Mouse (Mus musculus) forebrain, embryonic 15.5 days (tissue): Measurements from ENCODE around the gene Gm4871. TPM values are rescaled to one million over a fixed set of nuclear protein-coding genes. Genes with fewer than 3 reads are reported as not detected.
A peak's percentile ranks its signal among the peaks of the same experiment; 100 is the strongest.

Source experiments
- ATAC-seq: fragments of 200-750 bp; cut with Nextera tagmentation; replicated peaks from 2 replicates; pipeline ENCODE4 v1.8.0; 2017; ENCODE audit warnings: mild to moderate bottlenecking, moderate TSS enrichment, moderate library complexity
- H3K27ac ChIP-seq: fragments of 300-500 bp; sonication (generic); replicated peaks from 2 replicates; pipeline ENCODE4 v1.5.1; 2015; ENCODE audit warnings: mild to moderate bottlenecking, inconsistent platforms
- H3K27me3 ChIP-seq: fragments of 300-500 bp; sonication (generic); 2 replicates; pipeline ENCODE4 v1.6.1; 2015; ENCODE audit warnings: inconsistent platforms
- H3K36me3 ChIP-seq: fragments of 300-500 bp; sonication (generic); 2 replicates; pipeline ENCODE4 v1.6.1; 2015; ENCODE audit warnings: mild to moderate bottlenecking, inconsistent platforms
- H3K4me1 ChIP-seq: fragments of 300-500 bp; sonication (generic); 2 replicates; pipeline ENCODE4 v1.6.1; 2015; ENCODE audit warnings: inconsistent platforms
- H3K4me2 ChIP-seq: fragments of 300-500 bp; sonication (generic); replicated peaks from 2 replicates; pipeline ENCODE4 v1.6.1; 2015; ENCODE audit warnings: mild to moderate bottlenecking, inconsistent platforms
- H3K4me3 ChIP-seq: fragments of 300-500 bp; sonication (generic); 2 replicates; pipeline ENCODE4 v1.5.1; 2015; ENCODE audit warnings: mild to moderate bottlenecking, inconsistent platforms
- H3K9ac ChIP-seq: fragments of 300-500 bp; sonication (generic); replicated peaks from 2 replicates; pipeline ENCODE4 v1.6.1; 2015; ENCODE audit warnings: mild to moderate bottlenecking, inconsistent platforms
- H3K9me3 ChIP-seq: fragments of 300-500 bp; sonication (generic); 2 replicates; pipeline ENCODE4 v1.6.1; 2016; ENCODE audit warnings: inconsistent platforms
- WGBS: fragments of 180-500 bp; shearing (Covaris S2); methylation state at CpG from one replicate; pipeline ENCODE4 v1.1.7; 2015; ENCODE audit warnings: mixed read lengths; 5-methylcytosine and 5-hydroxymethylcytosine counted together
- polyA plus RNA-seq: library from polyadenylated mRNA; unstranded; fragments of >200 nt; fragmentation: Nextera tagmentation; extraction: Ambion mirVana; gene quantifications from 2 replicates; pipeline ENCODE4 v1.2.1, GENCODE M21; 2015

Gm4871 gene
- polyA plus RNA-seq, 1 experiment from 2014 or later, result not detected

DNA sequence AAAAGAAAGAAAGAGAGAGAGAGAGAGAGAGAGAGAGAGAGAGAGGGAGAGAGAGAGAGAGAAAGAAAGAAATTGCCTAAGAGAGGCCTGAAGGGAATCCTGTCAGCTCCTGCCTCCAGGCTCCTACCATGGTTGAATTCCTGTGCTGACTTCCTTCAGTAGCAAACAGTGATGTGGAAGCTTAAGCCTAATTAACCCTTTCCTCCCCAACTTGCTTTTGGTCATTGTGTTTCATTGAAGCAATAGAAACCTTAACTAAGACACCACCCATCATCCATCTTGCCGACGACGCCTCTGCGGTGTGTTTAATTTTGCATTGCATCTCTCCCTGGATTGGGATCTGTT, 43.5 kb downstream of the Gm4871 start:
- H3K4me3 ChIP-seq, result no peak overlapping the region
- no peaks in the 10 kb centered on the region for H3K27me3 ChIP-seq
- ATAC-seq, result no peak
- H3K9ac ChIP-seq, result no peak overlapping the region
- H3K4me2 ChIP-seq, result no peak overlapping the region
- H3K36me3 ChIP-seq, result no peaks in the 10 kb centered on the region
- no peaks in the 10 kb centered on the region for H3K9me3 ChIP-seq
- WGBS, result 88% methylated on average over 4 of the region's 4 CpGs
- H3K4me1 ChIP-seq, result no peaks in the 10 kb centered on the region
- H3K27ac ChIP-seq, result no peak overlapping the region

- no peaks in the 10 kb centered on the region for H3K4me1 ChIP-seq
- no peak overlapping the region for H3K9ac ChIP-seq
- no peaks in the 10 kb centered on the region for H3K27me3 ChIP-seq
- 50% methylated on average over 9 of the region's 9 CpGs for WGBS
- ATAC-seq, result 0 out of 2 replicates have a peak, but pooled peaks have one; percentile 67
- H3K9me3 ChIP-seq, result no peaks in the 10 kb centered on the region
- H3K36me3 ChIP-seq, result no peaks in the 10 kb centered on the region
- H3K4me3 ChIP-seq, result no peak overlapping the region
- no peak overlapping the region for H3K4me2 ChIP-seq
- no peak overlapping the region for H3K27ac ChIP-seq
These were observed 44.1 kb downstream of the Gm4871 start for GRCm38 (mm10) chr5:144988340-144989060.

- H3K9me3 ChIP-seq, result no peaks in the 10 kb centered on the region
- no peaks in the 10 kb centered on the region for H3K36me3 ChIP-seq
- no peak overlapping the region for H3K9ac ChIP-seq
- H3K4me3 ChIP-seq, result no peak overlapping the region
- ATAC-seq, result no peak
- no peaks in the 10 kb centered on the region for H3K27me3 ChIP-seq
- H3K4me2 ChIP-seq, result no peak overlapping the region
- WGBS, result 89% methylated on average over 13 of the region's 13 CpGs
- H3K4me1 ChIP-seq, result no peaks in the 10 kb centered on the region
- H3K27ac ChIP-seq, result no peak overlapping the region
These were observed 45.0 kb downstream of the Gm4871 start for GRCm38 (mm10) chr5:144987561-144987960.

DNA sequence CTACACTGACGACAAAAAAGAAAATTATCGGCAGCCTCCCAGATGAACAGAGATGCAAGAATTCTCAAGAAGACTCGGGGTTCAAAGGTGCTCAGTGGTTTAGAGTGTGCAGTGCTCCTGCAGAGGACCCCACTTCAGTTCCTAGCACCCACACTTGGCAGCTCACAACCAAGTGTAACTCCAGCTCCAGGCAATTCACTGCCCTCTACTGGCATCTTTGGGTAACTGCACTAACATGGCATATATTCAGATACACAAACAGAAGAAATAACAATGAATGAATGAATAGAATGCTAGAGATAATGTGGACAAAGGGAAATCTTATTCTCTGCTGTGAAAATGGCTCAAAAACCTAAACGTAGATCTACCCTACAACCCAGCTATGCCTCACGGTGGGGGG, 47.7 kb downstream of the Gm4871 start:
- Histone ChIP-seq H3K4me3 (no peak overlapping the region), H3K36me3 (no peaks in the 10 kb centered on the region), H3K4me1 (no peaks in the 10 kb centered on the region), H3K9ac (no peak overlapping the region), H3K4me2 (no peak overlapping the region), H3K27me3 (no peaks in the 10 kb centered on the region), H3K9me3 (no peaks in the 10 kb centered on the region), H3K27ac (no peak overlapping the region)
- 92% methylated on average over 5 of the region's 5 CpGs for WGBS
- ATAC-seq, result no peak

DNA sequence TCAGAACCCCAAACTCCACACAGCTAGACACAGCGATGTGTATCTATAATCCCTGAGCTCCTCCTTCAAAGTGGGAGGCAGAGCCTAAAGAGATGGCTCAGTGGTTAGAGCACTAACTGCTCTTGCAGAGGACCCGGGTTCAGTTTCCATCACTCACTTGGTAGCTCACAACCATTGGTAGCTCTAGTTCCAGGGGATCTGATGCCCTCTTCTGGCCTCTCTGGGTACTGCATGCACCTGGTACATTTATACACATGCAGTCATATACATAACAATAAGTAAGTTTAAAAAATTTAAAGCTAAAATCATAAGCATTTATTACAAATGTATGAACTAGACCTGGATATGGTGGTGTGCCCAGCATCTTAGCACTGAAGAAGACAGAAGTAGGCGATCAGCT, 49.3 kb downstream of the Gm4871 start:
- Histone ChIP-seq H3K4me1 (no peaks in the 10 kb centered on the region), H3K4me3 (no peak overlapping the region), H3K9ac (no peak overlapping the region), H3K9me3 (no peaks in the 10 kb centered on the region), H3K4me2 (no peak overlapping the region), H3K36me3 (no peaks in the 10 kb centered on the region), H3K27ac (no peak overlapping the region), H3K27me3 (no peaks in the 10 kb centered on the region)
- ATAC-seq, result no peak
- WGBS, result 96% methylated on average over 3 of the region's 3 CpGs

Other genes starting within 250 kb of the Gm4871 start
- 28.4 and 29.7 TPM in 2 replicates for gene Smurf1, start 66.9 kb downstream of the Gm4871 start, polyA plus RNA-seq
- not detected in 2 replicates for gene 1700018F24Rik, start 10.2 kb upstream of the Gm4871 start, polyA plus RNA-seq
- 246 and 258 TPM in 2 replicates for gene Arpc1a, start 51.1 kb upstream of the Gm4871 start, polyA plus RNA-seq
- gene Kpna7, start 51.3 kb upstream of the Gm4871 start, polyA plus RNA-seq, result not detected in 2 replicates
- 57.0 and 60.4 TPM in 2 replicates for gene Arpc1b, start 81.5 kb upstream of the Gm4871 start, polyA plus RNA-seq
- 110 and 114 TPM in 2 replicates for gene Pdap1, start 107.5 kb upstream of the Gm4871 start, polyA plus RNA-seq
- 203 and 216 TPM in 2 replicates for gene Bud31, start 107.6 kb upstream of the Gm4871 start, polyA plus RNA-seq
- gene Ptcd1, start 134.4 kb upstream of the Gm4871 start, polyA plus RNA-seq, result 23.3 and 25.1 TPM in 2 replicates
- 54.6 and 56.6 TPM in 2 replicates for gene Cpsf4, start 134.5 kb upstream of the Gm4871 start, polyA plus RNA-seq
- gene Atp5j2, start 159.3 kb upstream of the Gm4871 start, polyA plus RNA-seq, result 603 and 647 TPM in 2 replicates
- 15.5 and 17.0 TPM in 2 replicates for gene Zkscan14, start 169.1 kb upstream of the Gm4871 start, polyA plus RNA-seq
- 17.4 and 19.7 TPM in 2 replicates for gene Zkscan5, start 171.8 kb upstream of the Gm4871 start, polyA plus RNA-seq
- 36.8 and 38.8 TPM in 2 replicates for gene Zfp655, start 199.0 kb upstream of the Gm4871 start, polyA plus RNA-seq
- gene Zscan25, start 247.7 kb upstream of the Gm4871 start, polyA plus RNA-seq, result 0.76 and 1.0 TPM in 2 replicates